Mouse (Mus musculus) brain, embryonic 14.5 days (tissue): ENCODE results near the gene Phf1. TPM values are rescaled to one million over a fixed set of nuclear protein-coding genes. Genes with fewer than 3 reads are reported as not detected.

Experiments
- DNase-seq: peaks from one replicate; pipeline ENCODE4 v3.0.0-alpha.2; 2011; ENCODE audit warnings: low read depth
- CTCF ChIP-seq: fragments of 200-500 bp; IDR thresholded peaks from 2 replicates; pipeline ENCODE4 v1.5.1; 2012; ENCODE audit warnings: inconsistent platforms, mild to moderate bottlenecking, moderate library complexity, borderline replicate concordance; ENCODE audit not compliant: insufficient read depth, insufficient read length; ENCODE audit errors: extremely low read depth
- POLR2A ChIP-seq: fragments of 200-500 bp; IDR thresholded peaks from 2 replicates; pipeline ENCODE4 v1.6.1; 2012; ENCODE audit warnings: mild to moderate bottlenecking, inconsistent platforms, borderline replicate concordance; ENCODE audit not compliant: poor library complexity, insufficient read depth, insufficient read length, severe bottlenecking; ENCODE audit errors: extremely low read depth
- polyA plus RNA-seq: library from polyadenylated mRNA; depleted of rRNA; stranded (reverse); fragments of >200 nt; gene quantifications from 2 replicates; pipeline ENCODE4 v1.2.3, GENCODE M21; 2012; rRNA removed

Phf1 gene
- 50.0 and 66.4 TPM in 2 replicates for polyA plus RNA-seq

- TF ChIP-seq POLR2A: peak; percentile 52; the same call in 1 of the 2 replicates
- no peak for TF ChIP-seq CTCF
Observed at GRCm38 (mm10) chr17:26932839-26933398, at the start of gene Phf1. Phf1 (plus strand) TSS chr17:26933052.

GRCm38 (mm10) chr17:26883585-26883984 lies 49.3 kb upstream of the Phf1 start:
- no peak for TF ChIP-seq POLR2A
- no peak for TF ChIP-seq CTCF
- DNase-seq: no peak

More at GRCm38 (mm10) chr17:26932839-26933398, at the start of gene Phf1:
- DNase-seq: peak; percentile 94

- peak; percentile 29; the same call in 1 of the 2 replicates for TF ChIP-seq CTCF
- no peak for TF ChIP-seq POLR2A
- DNase-seq: peak; percentile 79
Observed at GRCm38 (mm10) chr17:26884995-26885926, 47.6 kb upstream of the Phf1 start.

GRCm38 (mm10) chr17:26886047-26886749 lies 46.7 kb upstream of the Phf1 start:
- no peak for TF ChIP-seq POLR2A
- TF ChIP-seq CTCF: peak; percentile 100
- DNase-seq: peak; percentile 93

- TF ChIP-seq CTCF (no peak), POLR2A (no peak)
- DNase-seq: peak; percentile 29
Observed at GRCm38 (mm10) chr17:26887926-26888325, 44.9 kb upstream of the Phf1 start.

- TF ChIP-seq CTCF (no peak), POLR2A (no peak)
- DNase-seq: peak; percentile 74
Observed at GRCm38 (mm10) chr17:26892635-26893375, 40.0 kb upstream of the Phf1 start.

GRCm38 (mm10) chr17:26893492-26893891 lies 39.4 kb upstream of the Phf1 start:
- DNase-seq: peak; percentile 27
- TF ChIP-seq POLR2A (no peak), CTCF (no peak)

GRCm38 (mm10) chr17:26894342-26894741 lies 38.5 kb upstream of the Phf1 start:
- peak; percentile 44 for DNase-seq

GRCm38 (mm10) chr17:26895578-26895977 lies 37.3 kb upstream of the Phf1 start:
- peak; percentile 70 for DNase-seq
- peak; percentile 81 for TF ChIP-seq CTCF
- TF ChIP-seq POLR2A: no peak

More at GRCm38 (mm10) chr17:26894342-26894741, 38.5 kb upstream of the Phf1 start:
- TF ChIP-seq CTCF (no peak), POLR2A (no peak)

GRCm38 (mm10) chr17:26900916-26901315 lies 31.9 kb upstream of the Phf1 start:
- DNase-seq: no peak
- no peak for TF ChIP-seq CTCF
- no peak for TF ChIP-seq POLR2A
